Mouse (Mus musculus): ENCODE measurements around the gene H1f0.

GRCm38 (mm10) chr15:79038853-79039252 is 10.6 kb downstream of the H1f0 start:
- peak; percentile 76 for TF ChIP-seq CTCF (IDR thresholded peaks at IDR 0.05; ENCODE audit: insufficient read depth, low read length)
- TF ChIP-seq POLR2A (IDR thresholded peaks at IDR 0.05; ENCODE audit: borderline replicate concordance, extremely low read depth, low read depth, low read length) = peak; percentile 23; the same call in 1 of the 2 replicates

Data from lung, adult 2 months (tissue).